Comparison of ENCODE assay signal across 9 mouse cellular contexts in genomic region chr14:80212916-80213315, GRCm38 (mm10).
DNase-seq lines count a peak whose midpoint lies in the region; ATAC-seq lines count a peak whose summit lies in the region.
"Had no signal": no experiment of that assay in that cellular context is flagged by ENCODE, and none has a peak within 500 bp of the region (broad histone marks: within the 10 kb centered on the region; RNA-seq: fewer than 3 reads in every experiment).

No protein-coding gene starts in this region.

- no peak overlapping the region for H3K9ac ChIP-seq in kidney, embryonic 15.5 days
- H3K9ac ChIP-seq: liver, postnatal 0 days had no signal

- no peak for ATAC-seq in kidney, embryonic 15.5 days (replicated peaks; ENCODE audit: low FRiP score)
- ATAC-seq: liver, postnatal 0 days had no signal

- 36% methylated on average over 2 of the region's 2 CpGs for WGBS in kidney, embryonic 15.5 days

- no peaks in the 10 kb centered on the region for H3K9me3 ChIP-seq in kidney, embryonic 15.5 days (replicated peaks)

- H3K4me2 ChIP-seq in kidney, embryonic 15.5 days, result no peak overlapping the region

- no peaks in the 10 kb centered on the region for H3K4me1 ChIP-seq in kidney, embryonic 15.5 days

- DNase-seq in kidney, postnatal 10 days, result peak; percentile 8
- DNase-seq in embryo, embryonic 9.5 days (ENCODE audit: extremely low spot score), result peak; percentile 37
- DNase-seq in layer of hippocampus, adult 9-10 months (ENCODE audit: low spot score), result peak; percentile 35
- peak; percentile 65 for DNase-seq in retina, postnatal 1 day
- no peak for DNase-seq in yolk sac, embryonic 10.5 days (ENCODE audit: low spot score)
- DNase-seq in lung, postnatal 14 days, result no peak
- DNase-seq in urinary bladder, postnatal 10 days (ENCODE audit: low spot score), result no peak
- DNase-seq: liver, postnatal 0 days had no signal

- H3K36me3 ChIP-seq in kidney, embryonic 15.5 days, result no peaks in the 10 kb centered on the region

- 0 out of 2 replicates have a peak, but pooled peaks cover 11% of the 10 kb centered on the region for H3K27me3 ChIP-seq in kidney, embryonic 15.5 days

- H3K4me3 ChIP-seq in kidney, embryonic 15.5 days (replicated peaks), result no peak overlapping the region

- no peak overlapping the region for H3K27ac ChIP-seq in kidney, embryonic 15.5 days

Comparison
In these comparisons a context has a peak if more than half of its experiments do, and no peak if none do; other contexts are left out.
1. DNase-seq: peak in kidney, postnatal 10 days (single experiment), embryo, embryonic 9.5 days (single experiment), layer of hippocampus, adult 9-10 months (single experiment) and retina, postnatal 1 day (single experiment); none in yolk sac, embryonic 10.5 days (single experiment), lung, postnatal 14 days (single experiment) and urinary bladder, postnatal 10 days (single experiment).